Mouse (Mus musculus) testis, adult 2 months (tissue): ENCODE data around the gene Cecr2. TPM values are rescaled to one million over a fixed set of nuclear protein-coding genes. Genes with fewer than 3 reads are reported as not detected.
A peak's percentile ranks its signal among the peaks of the same experiment; 100 is the strongest.

Source experiments
- H3K27ac ChIP-seq: fragments of 200-500 bp; 2 replicates; pipeline ENCODE4 v1.5.1; 2012; ENCODE audit warnings: low read depth, low read length; ENCODE audit not compliant: control insufficient read depth, insufficient read depth
- H3K27me3 ChIP-seq: fragments of 200-500 bp; 2 replicates; pipeline ENCODE4 v1.6.1; 2012; ENCODE audit warnings: mild to moderate bottlenecking, low read length, moderate library complexity; ENCODE audit not compliant: control insufficient read depth, insufficient read depth
- H3K36me3 ChIP-seq: fragments of 200-500 bp; 2 replicates; pipeline ENCODE4 v1.6.1; 2012; ENCODE audit warnings: mild to moderate bottlenecking, low read length; ENCODE audit not compliant: control insufficient read depth, insufficient read depth
- H3K4me1 ChIP-seq: fragments of 200-500 bp; 2 replicates; pipeline ENCODE4 v1.6.1; 2012; ENCODE audit warnings: low read length; ENCODE audit not compliant: control insufficient read depth, insufficient read depth
- H3K4me3 ChIP-seq: fragments of 200-500 bp; 2 replicates; pipeline ENCODE4 v1.5.1; 2012; ENCODE audit warnings: low read depth, mild to moderate bottlenecking, low read length, moderate library complexity, mixed read lengths; ENCODE audit not compliant: control insufficient read depth
- CTCF ChIP-seq: fragments of 200-500 bp; IDR thresholded peaks from 2 replicates; pipeline ENCODE4 v1.5.1; 2012; ENCODE audit warnings: low read depth, mild to moderate bottlenecking, inconsistent platforms, low read length, moderate library complexity; ENCODE audit not compliant: control insufficient read depth, insufficient read depth, insufficient replicate concordance
- POLR2A ChIP-seq: fragments of 200-500 bp; IDR thresholded peaks from 2 replicates; pipeline ENCODE4 v1.6.1; 2012; ENCODE audit warnings: low read depth, mild to moderate bottlenecking, inconsistent platforms, low read length, moderate library complexity; ENCODE audit not compliant: control insufficient read depth
- polyA plus RNA-seq: library from polyadenylated mRNA; depleted of rRNA; stranded (reverse); fragments of >200 nt; gene quantifications from 2 replicates; pipeline ENCODE4 v1.2.3, GENCODE M21; 2012

Gene Cecr2
- polyA plus RNA-seq, 1 experiment = 16.8 TPM

DNA sequence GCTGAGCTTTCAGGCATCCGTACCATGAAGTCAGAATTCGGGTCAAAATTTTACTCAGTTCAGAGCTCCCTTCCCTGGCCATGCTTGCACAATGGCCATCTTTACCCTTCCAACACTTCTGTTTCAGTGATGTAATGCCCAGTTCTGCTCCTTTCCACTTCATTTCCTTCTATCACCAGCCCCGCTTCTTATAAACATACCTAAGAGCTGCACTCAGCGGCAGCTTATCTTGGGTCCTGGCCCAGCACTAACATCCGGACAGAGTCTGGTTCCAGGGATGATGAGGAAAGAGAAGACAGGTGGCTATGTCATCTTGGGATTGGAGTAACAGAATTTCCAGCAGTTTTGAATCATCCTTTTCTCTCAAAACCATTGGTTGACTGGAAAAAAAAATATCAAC lies 18.0 kb upstream of the Cecr2 start:
- Histone ChIP-seq H3K27ac (no peak overlapping the region), H3K4me3 (no peak overlapping the region), H3K36me3 (no peaks in the 10 kb centered on the region), H3K4me1 (peaks cover 3% of the 10 kb centered on the region), H3K27me3 (no peaks in the 10 kb centered on the region)
- no peak for TF ChIP-seq CTCF
- TF ChIP-seq POLR2A = no peak

DNA sequence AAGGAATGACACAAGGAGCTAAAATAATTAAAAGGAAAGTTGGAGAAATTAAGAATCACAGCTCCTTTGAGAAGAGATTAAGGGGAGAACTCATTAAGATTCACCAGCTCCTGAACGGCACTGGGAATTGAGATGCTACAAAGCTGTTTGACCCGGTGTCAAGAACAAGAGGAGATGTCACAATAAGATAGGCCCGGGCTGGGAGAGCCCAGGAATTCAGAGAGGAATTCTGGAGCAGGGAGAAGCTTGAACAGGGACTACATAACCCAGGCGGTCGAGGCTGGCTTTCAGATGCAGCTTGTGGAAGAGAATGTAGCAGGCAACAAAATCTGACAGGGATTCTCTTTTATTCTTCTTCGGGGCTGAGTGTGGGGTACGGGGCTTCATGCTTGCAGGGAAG lies 13.5 kb upstream of the Cecr2 start:
- no peak overlapping the region for H3K4me3 ChIP-seq
- no peaks in the 10 kb centered on the region for H3K4me1 ChIP-seq
- H3K36me3 ChIP-seq = no peaks in the 10 kb centered on the region
- TF ChIP-seq POLR2A = no peak
- TF ChIP-seq CTCF = no peak
- H3K27ac ChIP-seq = no peak overlapping the region
- H3K27me3 ChIP-seq = no peaks in the 10 kb centered on the region

DNA sequence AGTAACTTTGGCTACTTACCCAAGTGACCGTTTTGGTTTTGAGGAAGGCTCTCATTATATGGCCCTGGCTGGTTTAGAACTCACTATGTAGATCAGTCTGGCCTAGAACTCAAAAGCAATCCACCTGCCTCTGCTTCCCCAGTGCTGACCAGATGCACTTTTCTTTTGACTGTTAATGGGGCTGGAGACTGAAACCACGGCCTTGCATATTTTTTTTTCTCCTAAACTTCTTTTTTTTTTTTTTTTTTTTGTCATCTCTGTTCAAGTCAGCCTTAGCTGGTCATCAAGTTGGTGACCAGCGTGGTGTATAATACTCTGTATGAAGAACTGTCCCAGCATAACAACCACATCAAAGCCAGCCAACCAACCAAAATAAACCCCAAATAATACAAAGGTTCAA lies 10.5 kb upstream of the Cecr2 start:
- Histone ChIP-seq H3K27ac (no peak overlapping the region), H3K4me3 (no peak overlapping the region), H3K36me3 (no peaks in the 10 kb centered on the region), H3K27me3 (no peaks in the 10 kb centered on the region), H3K4me1 (no peaks in the 10 kb centered on the region)
- no peak for TF ChIP-seq CTCF
- no peak for TF ChIP-seq POLR2A

DNA sequence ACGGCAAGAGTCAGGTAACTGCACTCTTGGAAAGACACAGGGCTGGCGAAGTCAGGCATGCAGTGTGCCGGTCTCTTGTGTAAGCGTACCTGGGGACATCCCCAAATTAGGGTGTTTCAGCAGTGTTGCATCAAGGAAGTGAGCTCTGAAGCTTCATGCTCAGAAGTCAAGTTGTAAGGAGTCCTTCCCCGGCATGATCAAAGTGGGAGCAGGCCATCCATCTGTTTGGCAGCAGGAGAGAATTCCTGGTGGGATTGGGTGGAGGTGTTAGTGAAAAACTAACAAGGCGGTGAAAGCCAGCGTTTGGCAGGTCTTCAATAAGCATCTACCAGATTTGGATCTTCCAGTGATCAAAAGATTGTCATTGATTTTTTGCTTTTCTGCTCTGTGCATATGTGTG lies 7.3 kb upstream of the Cecr2 start:
- Histone ChIP-seq H3K27ac (no peak overlapping the region), H3K36me3 (no peaks in the 10 kb centered on the region), H3K4me3 (no peak overlapping the region), H3K27me3 (no peaks in the 10 kb centered on the region), H3K4me1 (no peaks in the 10 kb centered on the region)
- TF ChIP-seq CTCF (no peak), POLR2A (no peak)

DNA sequence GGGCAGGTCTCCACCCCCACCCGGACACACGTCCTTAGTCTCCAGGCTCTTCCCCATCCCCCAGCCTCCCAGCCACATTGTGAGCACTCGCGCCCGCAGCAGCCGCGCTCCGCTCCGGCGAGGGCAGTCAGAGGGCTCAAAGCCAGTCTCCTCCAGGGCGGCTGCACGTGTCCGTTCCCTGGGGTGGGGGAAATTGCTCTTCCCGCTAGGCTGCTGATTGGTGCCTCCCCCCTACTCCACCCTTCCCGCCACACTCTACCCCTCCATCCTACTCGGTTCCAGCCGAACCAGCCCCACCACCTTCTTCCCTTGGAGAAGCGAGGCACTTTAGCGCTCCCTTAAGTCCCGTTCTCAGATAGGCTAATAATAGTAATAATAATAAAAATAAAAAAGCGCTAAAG lies 754 bp upstream of the Cecr2 start:
- no peak for TF ChIP-seq CTCF
- no peak for TF ChIP-seq POLR2A
- no peaks in the 10 kb centered on the region for H3K27me3 ChIP-seq
- H3K4me1 ChIP-seq = peaks cover 2% of the 10 kb centered on the region; the same call in 1 of the 2 replicates
- no peaks in the 10 kb centered on the region for H3K36me3 ChIP-seq
- peak overlapping the region; percentile 90 for H3K4me3 ChIP-seq
- H3K27ac ChIP-seq = peak overlapping the region; percentile 83

DNA sequence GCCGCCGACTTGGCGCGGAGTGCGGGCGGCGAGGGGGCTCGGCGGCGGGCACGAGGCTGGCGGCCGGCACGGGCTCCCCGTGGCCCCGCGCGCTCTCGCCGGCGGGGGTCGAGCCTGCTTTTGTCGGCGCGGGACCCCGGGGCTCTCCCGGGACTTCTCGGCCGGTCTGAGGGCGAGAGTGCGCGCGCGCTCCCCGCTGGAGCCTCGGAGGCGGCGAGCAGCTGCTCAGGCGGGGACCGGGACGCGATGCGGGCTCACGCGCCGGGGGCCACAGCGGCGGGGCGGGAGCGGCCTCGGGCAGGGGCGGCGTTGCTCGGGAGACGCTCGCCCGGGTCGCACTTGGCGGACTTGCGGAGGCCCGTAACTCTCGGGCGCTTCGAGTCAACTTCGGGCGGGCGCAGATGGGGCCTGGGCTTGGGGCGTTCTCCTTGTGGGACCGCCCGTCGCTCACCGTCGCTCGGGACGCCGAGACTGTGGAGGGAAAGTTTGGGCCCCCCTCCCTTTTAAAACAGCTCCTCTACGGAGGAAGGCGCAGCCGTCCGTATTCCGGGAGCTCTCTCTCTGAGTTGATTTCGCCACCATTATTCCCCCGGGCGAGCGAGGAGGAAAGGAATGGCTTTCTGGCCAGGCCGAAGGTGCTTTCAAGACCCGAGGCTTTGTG lies 722 bp downstream of the Cecr2 start:
- no peaks in the 10 kb centered on the region for H3K27me3 ChIP-seq
- H3K4me3 ChIP-seq = peak overlapping the region; percentile 99
- H3K27ac ChIP-seq = peak overlapping the region; percentile 94
- H3K4me1 ChIP-seq = peaks cover 2% of the 10 kb centered on the region; the same call in 1 of the 2 replicates
- H3K36me3 ChIP-seq = no peaks in the 10 kb centered on the region
- no peak for TF ChIP-seq CTCF
- peak; percentile 40; the same call in 1 of the 2 replicates for TF ChIP-seq POLR2A

DNA sequence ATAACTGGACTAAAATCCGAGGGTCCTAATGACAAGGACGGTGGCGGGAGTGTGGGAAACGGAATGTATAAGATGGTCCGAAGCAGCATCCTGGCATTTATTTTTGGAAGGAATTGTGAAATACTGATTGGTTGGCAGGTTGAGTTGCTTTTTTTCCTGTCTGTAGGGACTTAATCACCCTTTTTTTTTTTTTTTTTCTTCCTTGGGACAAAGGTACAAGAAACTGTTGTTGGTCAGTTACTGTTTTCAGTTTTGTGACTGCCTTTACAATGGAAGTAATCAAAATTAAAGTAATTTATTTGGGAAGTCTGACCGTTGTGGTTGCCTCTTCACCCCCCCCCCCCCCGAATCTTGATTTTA lies 1.2 kb downstream of the Cecr2 start:
- Histone ChIP-seq H3K36me3 (no peaks in the 10 kb centered on the region), H3K27me3 (no peaks in the 10 kb centered on the region), H3K4me1 (peaks cover 2% of the 10 kb centered on the region; the same call in 1 of the 2 replicates), H3K4me3 (peak overlapping the region; percentile 99), H3K27ac (peak overlapping the region; percentile 94)
- no peak for TF ChIP-seq CTCF
- no peak for TF ChIP-seq POLR2A
